Mouse (Mus musculus) heart, adult 9 months (tissue): Measurements from ENCODE around the gene 4930522L14Rik.
A peak's percentile ranks its signal among the peaks of the same experiment; 100 is the strongest.
"Not testable (repeated sequence)": the region's sequence is repeated elsewhere in the genome, so short reads cannot be mapped to it uniquely, and the experiment has no call there.

Experiments used
- DNase-seq, 2 experiments: peaks; one replicate each; pipeline ENCODE4 v3.0.0; 2022; ENCODE audit warnings: low spot score in 2 of 2

The 4930522L14Rik gene

GRCm38 (mm10) chr5:109751391-109752071, at the start of gene 4930522L14Rik:
Gene 4930522L14Rik, minus strand, starts transcription at chr5:109751886.
- DNase-seq = peak; percentile 71 to 80

- not testable (repeated sequence) for DNase-seq
These were observed 49.8 kb upstream of the 4930522L14Rik start for GRCm38 (mm10) chr5:109801466-109801865.

GRCm38 (mm10) chr5:109799948-109800347, 48.3 kb upstream of the 4930522L14Rik start:
- not testable (repeated sequence) for DNase-seq

GRCm38 (mm10) chr5:109797017-109797416, 45.3 kb upstream of the 4930522L14Rik start:
- not testable (repeated sequence) for DNase-seq

DNA sequence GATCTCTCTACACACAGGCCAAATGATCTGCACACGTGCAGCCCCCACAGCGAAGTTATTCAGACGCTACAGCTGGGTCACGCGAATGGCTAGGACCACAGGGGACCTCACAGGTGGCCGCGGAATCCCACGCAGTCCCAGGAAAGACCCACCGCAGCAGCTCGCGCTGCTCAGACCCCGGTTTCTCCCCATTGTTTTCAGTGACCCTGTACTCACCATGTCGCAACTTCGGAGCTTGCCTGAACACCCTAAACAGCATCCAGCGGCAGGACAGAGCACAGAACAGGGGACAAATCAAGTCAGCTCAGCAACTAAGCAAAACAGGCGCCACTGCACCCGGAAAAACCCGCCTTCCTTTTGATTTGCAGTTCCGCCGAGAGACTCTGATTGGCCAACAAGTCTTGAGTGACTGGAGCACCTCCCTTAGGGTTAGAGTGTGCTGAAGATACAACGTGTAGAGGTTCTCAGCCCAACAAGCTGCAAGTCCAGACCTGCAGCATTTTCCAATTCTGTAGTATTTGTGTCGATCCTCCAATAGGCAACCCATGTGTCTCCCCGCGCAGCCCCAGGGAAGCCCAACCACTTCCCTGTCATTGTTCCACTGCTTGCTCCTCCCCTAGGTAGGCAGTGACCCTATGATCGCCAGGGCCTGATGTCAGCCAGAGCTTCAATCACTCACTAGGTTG, 44.4 kb upstream of the 4930522L14Rik start:
- peak; percentile 60 to 68 for DNase-seq

- not testable (repeated sequence) for DNase-seq
These were observed 541 bp upstream of the 4930522L14Rik start for GRCm38 (mm10) chr5:109752073-109752780.

DNA sequence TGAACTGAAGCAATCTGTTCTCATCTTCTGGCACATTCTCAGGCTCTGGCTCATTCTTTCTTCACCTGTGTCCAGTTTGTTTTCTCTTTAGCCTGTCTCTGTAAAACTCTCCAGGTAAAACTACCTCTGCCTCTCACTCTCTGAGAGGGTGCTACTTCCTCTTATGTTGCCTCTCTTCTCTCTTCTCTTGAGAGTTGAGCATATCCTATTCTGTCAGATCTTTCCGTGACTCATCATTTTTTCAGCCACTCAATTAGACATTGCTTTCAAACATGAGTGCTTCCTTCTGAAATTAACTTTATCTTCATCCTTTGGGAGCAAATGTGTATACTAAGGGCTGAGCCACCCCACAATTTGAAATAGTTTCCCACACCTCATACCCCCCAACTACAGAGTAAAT, 6.6 kb downstream of the 4930522L14Rik start:
- DNase-seq = not testable (repeated sequence)

GRCm38 (mm10) chr5:109717341-109717740, 34.3 kb downstream of the 4930522L14Rik start:
- DNase-seq = not testable (repeated sequence)

DNA sequence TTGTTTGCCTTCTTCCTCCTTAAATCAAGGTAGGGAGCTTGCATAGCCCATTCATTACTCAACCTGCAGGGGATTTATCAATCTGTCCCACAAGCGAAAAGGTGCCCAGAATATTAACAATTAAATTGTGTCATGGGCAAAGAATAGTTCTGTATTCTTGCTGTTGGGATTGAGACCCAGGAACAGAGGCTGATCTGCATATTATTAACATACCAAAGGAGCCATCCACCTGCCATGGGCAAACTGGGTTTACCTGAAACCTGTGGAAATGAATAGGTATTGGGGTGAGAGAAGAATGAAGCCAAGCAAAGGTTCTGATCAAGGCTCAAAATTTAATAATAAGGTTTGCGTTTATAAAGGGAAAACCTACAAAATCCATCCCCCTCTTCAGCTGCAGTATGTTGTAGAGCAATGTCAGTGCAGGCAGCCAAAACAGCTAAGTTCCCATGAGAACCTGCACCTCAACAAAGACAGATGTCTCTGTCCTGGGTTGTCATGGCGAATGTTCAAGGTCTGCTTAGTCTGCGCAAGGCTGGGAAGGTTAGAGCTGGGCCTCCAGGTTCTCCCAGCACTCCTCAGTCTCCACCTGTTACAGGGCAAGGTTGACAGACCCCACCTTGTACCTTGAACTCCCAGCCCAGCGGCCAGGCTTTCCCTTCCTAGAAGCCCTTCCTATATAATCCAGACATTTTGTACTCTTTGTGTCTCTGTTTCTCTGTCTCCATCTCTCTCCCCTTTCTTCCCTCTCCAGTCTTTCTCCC, 60.3 kb downstream of the 4930522L14Rik start:
- not testable (repeated sequence) for DNase-seq

DNA sequence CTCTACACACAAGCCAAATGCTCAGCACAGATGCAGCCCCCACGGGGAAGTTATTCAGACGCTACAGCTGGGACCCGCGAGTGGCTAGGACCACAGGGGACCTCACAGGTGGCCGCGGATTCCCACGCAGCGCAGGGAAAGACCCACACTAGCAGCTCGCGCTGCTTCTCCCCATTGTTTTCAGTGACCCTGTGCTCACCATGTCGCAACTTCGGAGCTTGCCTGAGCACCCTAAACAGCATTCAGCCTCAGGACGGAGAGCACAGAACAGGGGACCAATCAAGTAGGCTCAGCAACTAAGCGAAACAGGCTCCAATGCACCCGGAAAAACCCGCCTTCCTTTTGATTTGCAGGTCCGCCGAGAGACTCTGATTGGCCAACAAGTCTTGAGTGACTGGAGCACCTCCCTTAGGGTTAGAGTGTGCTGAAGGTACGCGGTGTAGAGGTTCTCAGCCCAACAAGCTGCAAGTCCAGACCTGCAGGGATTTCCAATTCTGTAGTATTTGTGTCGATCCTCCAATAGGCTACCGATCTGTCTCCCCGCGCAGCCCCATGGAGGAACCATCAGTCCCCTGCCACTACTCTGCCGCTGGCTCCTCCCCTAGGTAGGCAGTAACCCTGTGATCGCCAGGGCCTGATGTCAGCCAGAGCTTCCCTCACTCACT, 61.0 kb downstream of the 4930522L14Rik start, which contains the start of gene 5430403G16Rik:
5430403G16Rik (minus strand) TSS at position 505 of the 665 bp plus-strand sequence.
- peak; percentile 71 to 77 for DNase-seq
